Mouse (Mus musculus) ES-Bruce4 (cell line): ENCODE measurements around the gene Adam15. TPM values are rescaled to one million over a fixed set of nuclear protein-coding genes. Genes with fewer than 3 reads are reported as not detected.

Experiments used
- H3K27ac ChIP-seq: 2 replicates; pipeline ENCODE4 v1.5.1; 2012; ENCODE audit warnings: low read length, inconsistent platforms; ENCODE audit not compliant: insufficient read depth
- H3K27me3 ChIP-seq: 2 replicates; pipeline ENCODE4 v1.6.1; 2012; ENCODE audit warnings: mild to moderate bottlenecking, low read length, inconsistent platforms; ENCODE audit not compliant: control insufficient read depth, poor library complexity, insufficient read depth, severe bottlenecking
- H3K36me3 ChIP-seq: 2 replicates; pipeline ENCODE4 v1.6.1; 2012; ENCODE audit warnings: inconsistent platforms, mild to moderate bottlenecking, low read length, moderate library complexity; ENCODE audit not compliant: control insufficient read depth, poor library complexity, insufficient read depth, severe bottlenecking
- H3K4me1 ChIP-seq: one replicate; pipeline ENCODE4 v1.8.1; 2011; ENCODE audit warnings: low read length; ENCODE audit not compliant: control insufficient read depth, insufficient read depth
- H3K4me3 ChIP-seq: 2 replicates; pipeline ENCODE4 v1.5.1; 2011; ENCODE audit warnings: low read depth, mild to moderate bottlenecking, low read length
- H3K9ac ChIP-seq: 2 replicates; pipeline ENCODE4 v1.6.1; 2012; ENCODE audit warnings: low read depth, mild to moderate bottlenecking, inconsistent platforms; ENCODE audit not compliant: poor library complexity, severe bottlenecking
- H3K9me3 ChIP-seq: replicated peaks from 2 replicates; pipeline ENCODE4 v1.6.1; 2012; ENCODE audit warnings: mild to moderate bottlenecking, low read length, inconsistent platforms; ENCODE audit not compliant: control insufficient read depth, poor library complexity, insufficient read depth, severe bottlenecking
- CTCF ChIP-seq: IDR thresholded peaks from one replicate; pipeline ENCODE4 v1.8.1; 2011; ENCODE audit warnings: low read depth, low read length
- EP300 ChIP-seq: IDR thresholded peaks from 2 replicates; pipeline ENCODE4 v1.6.1; 2011; ENCODE audit warnings: low read depth, low read length; ENCODE audit not compliant: insufficient read depth
- POLR2A ChIP-seq: IDR thresholded peaks from one replicate; pipeline ENCODE4 v1.8.1; 2011; ENCODE audit warnings: low read length; ENCODE audit not compliant: insufficient read depth
- polyA plus RNA-seq: library from polyadenylated mRNA; stranded (reverse); fragments of >200 nt; gene quantifications from 2 replicates; pipeline ENCODE4 v1.2.4, GENCODE M21; 2011; ENCODE audit warnings: low read depth; ENCODE audit not compliant: missing spikeins, insufficient read depth, insufficient read length

The Adam15 gene
- polyA plus RNA-seq, 1 experiment, result 25.2 TPM

DNA sequence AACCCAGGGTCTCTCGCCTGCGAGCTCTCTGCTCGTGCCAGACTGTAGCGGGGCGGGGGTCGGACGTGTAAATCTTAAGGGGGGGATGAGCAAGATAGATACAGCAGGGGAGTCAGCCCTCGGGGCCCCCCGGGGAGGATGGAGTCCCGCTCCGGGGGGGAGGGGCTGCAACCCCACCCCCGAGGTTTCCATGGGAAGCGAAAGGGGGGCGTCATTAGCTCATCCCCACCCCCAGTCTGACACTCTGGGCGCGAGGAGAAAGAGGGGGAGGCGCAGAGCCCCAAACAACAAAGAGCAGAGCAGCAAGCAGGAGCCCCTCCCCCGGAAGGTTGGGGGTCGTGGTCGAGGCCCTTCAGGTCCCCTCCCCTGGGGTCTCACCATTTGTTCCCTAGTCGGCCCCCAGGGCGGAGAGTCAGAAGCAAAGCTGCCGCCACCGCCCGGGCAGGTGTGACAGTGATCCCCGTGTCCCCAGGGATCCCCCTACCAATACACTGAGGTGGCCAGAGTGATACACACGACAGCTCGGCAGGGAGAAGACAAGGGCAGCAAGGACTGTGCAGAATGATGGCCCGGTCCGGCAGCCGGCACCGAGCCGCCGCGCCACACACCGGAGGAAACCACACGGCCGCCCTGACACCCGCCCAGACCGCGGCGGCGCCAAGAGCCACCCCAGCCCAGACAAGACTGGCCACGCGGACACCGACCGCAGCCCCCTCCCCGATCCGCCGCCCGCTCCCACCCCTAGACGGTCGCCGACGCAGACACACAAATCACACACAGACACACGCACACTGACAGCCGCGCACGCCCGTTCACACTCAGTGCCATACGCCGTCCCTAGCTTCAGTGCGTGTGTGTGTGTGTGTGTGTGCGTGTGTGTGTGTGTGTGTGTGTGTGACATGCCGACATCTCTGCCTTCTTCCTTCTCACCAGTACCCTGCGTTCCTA lies 28.3 kb downstream of the Adam15 start:
- Histone ChIP-seq H3K4me3 (peak overlapping the region; percentile 62), H3K9ac (peak overlapping the region; percentile 30), H3K4me1 (no peaks in the 10 kb centered on the region), H3K9me3 (no peaks in the 10 kb centered on the region), H3K27ac (no peak overlapping the region), H3K36me3 (no peaks in the 10 kb centered on the region), H3K27me3 (peaks cover 17% of the 10 kb centered on the region)
- no peak for TF ChIP-seq EP300
- TF ChIP-seq CTCF, result no peak
- no peak for TF ChIP-seq POLR2A

DNA sequence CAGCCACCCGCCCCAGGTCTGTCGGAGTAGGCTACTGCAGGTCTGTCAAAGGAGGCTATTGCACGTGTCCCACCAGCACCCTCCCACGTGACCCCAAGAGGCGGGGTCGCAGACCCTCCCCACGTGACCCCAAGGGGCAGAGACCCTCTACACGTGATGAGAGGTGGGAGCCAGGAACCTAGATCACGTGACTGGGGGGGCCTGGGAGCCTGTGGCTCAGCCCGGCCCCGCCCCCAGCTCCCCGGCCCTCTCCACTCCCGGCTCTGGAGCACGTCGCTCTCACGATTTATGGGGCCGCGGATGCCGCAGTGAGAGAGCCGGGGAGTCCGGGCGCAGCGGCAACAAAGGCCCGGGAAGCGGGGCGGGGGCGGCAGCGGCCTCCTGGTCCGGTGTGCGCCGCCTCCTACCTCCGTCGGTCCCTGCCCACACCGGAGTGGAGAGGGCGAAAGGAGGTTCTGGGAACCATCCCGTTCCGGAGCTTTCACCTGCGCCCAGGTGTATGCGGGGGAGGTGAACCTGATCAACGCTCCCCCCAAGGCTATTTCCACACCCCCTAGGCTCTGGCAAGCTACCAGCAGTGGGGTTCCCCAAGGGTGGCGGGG lies 29.1 kb downstream of the Adam15 start:
- H3K4me1 ChIP-seq, result no peaks in the 10 kb centered on the region

DNA sequence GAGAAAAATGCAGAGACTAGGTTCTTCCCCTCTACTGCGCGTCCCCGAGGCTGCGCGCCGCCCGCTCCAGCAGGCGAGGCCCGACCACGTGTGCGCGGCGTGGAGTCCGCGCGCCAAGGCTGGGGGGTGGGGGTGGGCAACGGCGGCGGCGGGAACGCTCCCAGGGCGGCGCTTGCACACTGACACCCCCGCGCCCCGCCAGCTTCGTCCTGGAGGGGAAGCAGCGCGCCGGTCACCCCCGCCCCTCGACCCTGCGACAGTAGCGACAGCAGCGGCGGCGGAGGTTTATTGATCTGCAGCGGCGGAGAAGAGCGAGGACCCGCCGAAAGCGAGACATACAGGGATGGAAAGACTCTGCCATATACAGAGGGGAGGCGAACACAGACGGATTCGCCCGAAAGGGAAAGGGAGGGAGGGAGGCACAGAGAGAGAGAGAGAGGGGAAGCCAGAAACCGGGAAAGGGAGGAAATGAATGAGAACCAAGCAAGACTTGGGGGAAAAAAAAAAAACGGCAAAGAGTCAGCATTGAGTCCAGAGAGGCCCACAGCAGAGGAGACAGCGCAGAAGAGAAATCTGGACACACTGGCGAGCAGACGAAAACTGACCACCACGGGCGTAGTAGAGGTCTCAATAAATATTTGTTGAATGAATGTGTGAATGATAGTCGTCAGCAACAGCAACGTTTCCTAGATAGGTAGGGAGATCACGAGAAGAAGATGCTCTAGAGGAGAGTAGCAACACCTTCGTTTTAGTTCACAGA lies 30.0 kb downstream of the Adam15 start:
- Histone ChIP-seq H3K4me3 (no peak overlapping the region), H3K36me3 (no peaks in the 10 kb centered on the region), H3K4me1 (no peaks in the 10 kb centered on the region), H3K9me3 (no peaks in the 10 kb centered on the region), H3K27ac (no peak overlapping the region), H3K27me3 (peaks cover 17% of the 10 kb centered on the region), H3K9ac (no peak overlapping the region)
- TF ChIP-seq EP300 (no peak), POLR2A (no peak)

More for the DNA sequence above, 29.1 kb downstream of the Adam15 start:
- Histone ChIP-seq H3K4me3 (peak overlapping the region; percentile 62), H3K36me3 (no peaks in the 10 kb centered on the region), H3K27me3 (peaks cover 17% of the 10 kb centered on the region), H3K9ac (peak overlapping the region; percentile 30), H3K9me3 (no peaks in the 10 kb centered on the region), H3K27ac (no peak overlapping the region)
- TF ChIP-seq CTCF (no peak), POLR2A (no peak), EP300 (no peak)

DNA sequence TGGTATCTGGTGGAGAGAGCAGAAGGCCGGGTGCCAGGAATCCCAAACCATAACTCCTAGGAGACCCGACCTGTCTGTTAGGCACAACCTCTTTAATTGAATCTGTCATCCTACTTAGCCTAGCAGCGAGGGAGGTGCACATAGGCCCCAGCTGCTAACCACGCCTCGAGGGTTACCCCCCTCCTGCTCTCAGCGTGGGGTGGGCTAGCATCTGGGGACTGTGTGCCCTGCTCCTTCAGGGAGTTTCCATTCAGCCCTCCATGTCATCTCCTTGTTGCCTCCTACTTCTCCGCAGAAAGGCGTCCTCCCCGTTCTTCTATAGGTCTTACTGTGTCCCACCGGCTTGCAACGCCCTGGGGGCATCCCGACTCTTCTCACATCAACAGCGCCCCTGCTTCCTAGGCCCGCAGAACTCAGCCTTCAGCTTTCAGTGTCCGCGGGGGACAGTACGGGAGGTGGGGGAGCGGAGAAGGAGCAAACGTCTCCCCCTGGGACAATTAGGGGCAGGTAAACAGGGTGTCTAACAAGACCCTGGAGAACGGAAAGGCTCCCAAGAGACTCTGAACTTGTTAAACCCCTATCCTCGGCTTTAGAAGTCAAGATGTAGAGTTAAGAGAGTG lies 30.7 kb downstream of the Adam15 start:
- no peak for TF ChIP-seq POLR2A
- TF ChIP-seq EP300, result no peak
- no peak for TF ChIP-seq CTCF
- H3K9me3 ChIP-seq, result no peaks in the 10 kb centered on the region
- H3K36me3 ChIP-seq, result no peaks in the 10 kb centered on the region
- no peaks in the 10 kb centered on the region for H3K4me1 ChIP-seq
- H3K9ac ChIP-seq, result no peak overlapping the region
- peaks cover 17% of the 10 kb centered on the region for H3K27me3 ChIP-seq
- no peak overlapping the region for H3K27ac ChIP-seq
- H3K4me3 ChIP-seq, result no peak overlapping the region

DNA sequence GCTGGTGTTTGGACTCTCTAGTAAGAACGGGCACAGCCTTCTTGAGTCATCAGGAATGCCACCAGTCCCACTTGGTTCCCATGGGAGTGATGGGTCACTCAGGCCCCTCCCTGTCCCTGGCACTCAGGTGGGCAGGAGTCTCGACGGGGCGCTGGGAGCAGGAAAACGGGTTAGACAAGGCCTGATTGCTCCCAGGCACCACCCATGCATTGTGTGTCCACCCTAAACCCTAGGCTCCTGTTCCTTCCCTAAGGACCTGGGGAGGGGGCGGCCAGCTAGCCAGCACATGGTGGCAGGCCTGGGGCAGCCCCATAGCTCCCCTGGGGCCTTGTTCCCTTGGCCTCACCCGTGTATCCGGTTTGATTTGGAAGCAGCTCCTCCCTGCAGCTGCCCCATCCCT lies 31.5 kb downstream of the Adam15 start:
- Histone ChIP-seq H3K36me3 (no peaks in the 10 kb centered on the region), H3K27me3 (peaks cover 17% of the 10 kb centered on the region), H3K9ac (no peak overlapping the region), H3K9me3 (no peaks in the 10 kb centered on the region), H3K4me1 (no peaks in the 10 kb centered on the region), H3K4me3 (no peak overlapping the region), H3K27ac (no peak overlapping the region)
- no peak for TF ChIP-seq POLR2A
- no peak for TF ChIP-seq EP300
- TF ChIP-seq CTCF, result no peak
